Mouse (Mus musculus) hindbrain, embryonic 13.5 days (tissue): ENCODE measurements at regions not wholly inside any gene's neighbourhood (a gene's known extent, or its start where the extent isn't known, plus 50 kb on each side); places are given as distances from the start of the nearest gene placed in this dataset.

Experiments used
- ATAC-seq: fragments of 200-750 bp; cut with Nextera tagmentation; 2 replicates; pipeline ENCODE4 v1.8.0; 2017; ENCODE audit warnings: moderate TSS enrichment; ENCODE audit not compliant: low FRiP score
- H3K27ac ChIP-seq: fragments of 300-500 bp; sonication (generic); 2 replicates; pipeline ENCODE4 v1.5.1; 2015; ENCODE audit warnings: inconsistent platforms, mild to moderate bottlenecking, moderate library complexity
- H3K27me3 ChIP-seq: fragments of 300-500 bp; sonication (generic); 2 replicates; pipeline ENCODE4 v1.6.1; 2015; ENCODE audit warnings: mild to moderate bottlenecking, inconsistent platforms
- H3K36me3 ChIP-seq: fragments of 300-500 bp; sonication (generic); 2 replicates; pipeline ENCODE4 v1.6.1; 2015; ENCODE audit warnings: mild to moderate bottlenecking, inconsistent platforms
- H3K4me1 ChIP-seq: fragments of 300-500 bp; sonication (generic); replicated peaks from 2 replicates; pipeline ENCODE4 v1.6.1; 2015; ENCODE audit warnings: inconsistent platforms
- H3K4me2 ChIP-seq: fragments of 300-500 bp; sonication (generic); 2 replicates; pipeline ENCODE4 v1.6.1; 2015; ENCODE audit warnings: inconsistent platforms, mild to moderate bottlenecking, moderate library complexity
- H3K4me3 ChIP-seq: fragments of 300-500 bp; sonication (generic); 2 replicates; pipeline ENCODE4 v1.5.1; 2015; ENCODE audit warnings: mild to moderate bottlenecking, inconsistent platforms
- H3K9ac ChIP-seq: fragments of 300-500 bp; sonication (generic); 2 replicates; pipeline ENCODE4 v1.6.1; 2015; ENCODE audit warnings: mild to moderate bottlenecking, inconsistent platforms
- H3K9me3 ChIP-seq: fragments of 300-500 bp; sonication (generic); 2 replicates; pipeline ENCODE4 v1.6.1; 2016; ENCODE audit warnings: inconsistent platforms
- WGBS: fragments of 180-500 bp; shearing (Covaris S2); methylation state at CpG from one replicate; pipeline ENCODE4 v1.1.7; 2015; 5-methylcytosine and 5-hydroxymethylcytosine counted together

DNA sequence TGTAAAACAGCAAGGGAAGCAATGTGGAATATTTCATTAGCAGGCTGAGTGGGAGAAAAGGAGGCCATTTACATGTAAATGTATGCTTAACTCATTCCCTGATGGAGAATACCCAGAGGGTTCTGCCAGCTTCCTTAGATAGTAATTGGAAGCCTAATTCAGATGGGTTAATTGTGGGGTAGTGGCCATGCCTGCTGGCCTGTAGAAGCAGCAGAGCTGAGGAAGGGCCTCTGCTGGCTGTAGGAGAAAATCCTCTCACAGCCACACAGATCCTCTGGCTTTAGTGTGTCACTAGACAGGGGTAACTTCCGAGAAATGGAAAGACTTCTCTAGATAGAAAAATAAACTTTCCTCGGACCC lies 1588.7 kb upstream of the Got2 start:
- Histone ChIP-seq H3K36me3 (no peaks in the 10 kb centered on the region), H3K9ac (no peak overlapping the region), H3K27ac (no peak overlapping the region), H3K4me1 (peaks cover 15% of the 10 kb centered on the region), H3K9me3 (no peaks in the 10 kb centered on the region), H3K4me2 (no peak overlapping the region), H3K4me3 (no peak overlapping the region), H3K27me3 (no peaks in the 10 kb centered on the region)
- 70% methylated on average over 2 of the region's 2 CpGs for WGBS
- peak; percentile 68; the same call in 1 of the 2 replicates for ATAC-seq

DNA sequence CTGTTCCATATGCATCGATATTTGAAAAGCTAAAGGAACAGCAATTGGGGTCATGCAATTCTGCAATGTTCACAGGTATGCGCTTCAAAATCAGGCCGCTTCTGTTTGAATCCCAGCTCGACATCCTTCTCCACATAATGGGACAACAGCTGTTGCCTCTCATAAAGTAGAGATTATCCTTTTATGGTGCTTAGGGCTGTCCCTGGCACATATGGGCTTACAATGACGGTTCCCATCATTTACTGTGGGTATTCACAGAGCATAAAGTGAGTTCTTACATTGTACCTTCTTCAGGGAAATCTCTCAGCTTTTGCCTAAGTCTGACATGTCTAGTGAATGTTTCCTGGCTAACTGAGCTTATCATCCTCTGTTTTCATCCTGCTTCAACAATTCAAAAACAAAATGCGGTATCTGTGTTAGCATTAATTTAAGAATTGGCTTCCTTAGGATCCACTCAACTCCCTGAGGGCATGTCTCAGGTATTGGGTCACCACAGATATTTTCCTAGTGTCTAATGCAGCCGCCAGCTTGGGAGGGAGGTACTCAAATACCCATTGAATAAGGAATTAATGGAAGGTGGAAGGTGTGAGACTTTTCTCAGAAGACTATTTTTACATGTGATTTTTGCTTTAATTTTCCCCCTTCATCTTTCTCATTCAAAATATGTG lies 1588.2 kb upstream of the Got2 start:
- H3K4me3 ChIP-seq: no peak overlapping the region
- ATAC-seq: no peak
- H3K4me1 ChIP-seq: peaks cover 15% of the 10 kb centered on the region
- H3K4me2 ChIP-seq: no peak overlapping the region
- H3K9ac ChIP-seq: no peak overlapping the region
- H3K36me3 ChIP-seq: no peaks in the 10 kb centered on the region
- no peaks in the 10 kb centered on the region for H3K27me3 ChIP-seq
- H3K9me3 ChIP-seq: no peaks in the 10 kb centered on the region
- 67% methylated on average over 7 of the region's 7 CpGs for WGBS
- peak overlapping the region; percentile 20; the same call in 1 of the 2 replicates for H3K27ac ChIP-seq

DNA sequence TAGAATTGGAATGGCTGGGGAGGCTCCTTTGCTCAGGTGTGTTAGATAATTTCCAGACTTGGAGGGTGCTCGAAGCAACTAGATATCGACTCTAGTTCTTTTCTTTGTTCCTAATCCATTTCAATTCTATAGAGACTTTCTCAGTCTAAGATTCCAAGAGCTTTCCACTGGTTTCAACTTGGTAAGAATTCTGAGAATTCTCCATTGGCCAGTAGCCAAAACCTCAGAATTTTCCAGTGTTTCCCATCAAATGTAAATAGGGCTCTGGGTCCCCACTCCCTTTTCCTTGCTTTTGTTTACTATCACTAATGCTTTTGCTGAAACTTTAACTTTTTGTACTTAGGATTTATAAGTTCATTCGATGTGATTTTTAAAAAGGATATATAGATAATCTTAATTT lies 1585.0 kb upstream of the Got2 start:
- Histone ChIP-seq H3K9me3 (no peaks in the 10 kb centered on the region), H3K27me3 (no peaks in the 10 kb centered on the region), H3K4me1 (peaks cover 15% of the 10 kb centered on the region), H3K27ac (no peak overlapping the region), H3K4me2 (no peak overlapping the region), H3K4me3 (no peak overlapping the region), H3K9ac (no peak overlapping the region), H3K36me3 (no peaks in the 10 kb centered on the region)
- no peak for ATAC-seq
- WGBS: 85% methylated on average over 3 of the region's 3 CpGs

DNA sequence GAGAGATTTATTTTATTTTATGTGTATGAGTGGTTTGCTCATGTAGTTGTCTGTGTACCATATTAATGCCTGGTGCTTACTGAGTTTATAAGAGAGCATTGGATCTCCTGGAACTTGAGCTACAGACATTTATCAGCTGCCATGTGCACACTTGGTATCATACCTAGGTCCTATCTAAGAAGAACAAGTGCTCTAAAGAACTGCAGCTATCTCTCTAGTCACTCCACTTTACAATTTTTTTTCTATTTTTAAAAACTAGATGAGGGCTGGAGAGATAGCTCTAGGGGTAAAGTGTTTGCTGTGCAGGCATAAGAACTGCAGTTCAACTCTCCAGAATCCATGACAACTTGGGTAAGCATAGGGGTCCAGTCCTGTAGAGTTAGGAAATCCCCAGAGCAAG lies 1573.1 kb upstream of the Got2 start:
- H3K36me3 ChIP-seq: no peaks in the 10 kb centered on the region
- no peaks in the 10 kb centered on the region for H3K27me3 ChIP-seq
- H3K27ac ChIP-seq: no peak overlapping the region
- H3K9ac ChIP-seq: no peak overlapping the region
- no peak overlapping the region for H3K4me2 ChIP-seq
- H3K9me3 ChIP-seq: no peaks in the 10 kb centered on the region
- H3K4me1 ChIP-seq: no peaks in the 10 kb centered on the region
- ATAC-seq: no peak
- H3K4me3 ChIP-seq: no peak overlapping the region

DNA sequence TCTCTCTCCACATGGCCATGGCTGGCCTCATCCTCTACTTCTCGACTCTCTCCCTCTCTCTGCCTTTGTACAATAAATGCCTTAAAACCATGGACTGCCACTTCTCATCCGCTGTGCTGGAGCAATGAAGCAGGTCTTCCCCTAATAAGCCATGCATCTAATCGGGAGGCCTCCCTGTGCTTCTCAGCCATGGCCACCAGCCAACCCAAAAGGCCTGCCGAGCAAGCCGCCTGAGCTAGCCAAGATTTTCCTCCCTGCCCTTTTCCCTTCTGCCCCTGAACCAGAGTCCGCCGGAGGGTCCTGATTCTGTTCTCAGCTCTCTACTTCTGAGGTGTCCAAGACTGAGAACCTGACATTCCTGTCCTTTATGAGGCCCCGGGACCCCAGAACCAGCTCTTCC lies 1559.3 kb upstream of the Got2 start:
- Histone ChIP-seq H3K9ac (no peak overlapping the region), H3K4me2 (no peak overlapping the region), H3K27me3 (no peaks in the 10 kb centered on the region), H3K4me1 (no peaks in the 10 kb centered on the region), H3K4me3 (no peak overlapping the region), H3K36me3 (no peaks in the 10 kb centered on the region), H3K27ac (no peak overlapping the region), H3K9me3 (no peaks in the 10 kb centered on the region)
- ATAC-seq: no peak
- WGBS: 91% methylated on average over 8 of the region's 8 CpGs

DNA sequence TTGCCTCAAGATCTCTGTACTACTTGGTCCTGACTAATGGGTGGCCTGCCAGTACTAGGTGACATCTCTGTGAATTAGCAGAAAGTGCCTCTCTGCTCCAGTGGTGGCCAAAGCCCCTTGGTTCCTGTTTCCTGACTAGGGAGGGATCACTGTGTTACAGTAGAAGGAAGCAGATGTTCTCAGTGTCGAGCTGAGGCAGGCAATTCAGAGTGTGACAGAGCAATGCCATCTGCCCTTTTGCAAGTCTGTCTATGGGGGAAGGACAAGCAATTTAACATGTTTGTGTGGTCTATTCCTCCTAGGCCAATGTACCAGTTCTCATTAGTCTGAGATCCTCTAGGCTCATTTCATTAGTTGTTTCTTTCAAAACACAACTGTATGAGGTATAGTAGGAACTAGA lies 1553.1 kb upstream of the Got2 start:
- no peak overlapping the region for H3K9ac ChIP-seq
- no peak for ATAC-seq
- no peaks in the 10 kb centered on the region for H3K36me3 ChIP-seq
- 63% methylated on average over 1 of the region's 1 CpGs for WGBS
- H3K4me2 ChIP-seq: no peak overlapping the region
- H3K27me3 ChIP-seq: no peaks in the 10 kb centered on the region
- H3K4me3 ChIP-seq: no peak overlapping the region
- no peaks in the 10 kb centered on the region for H3K4me1 ChIP-seq
- no peak overlapping the region for H3K27ac ChIP-seq
- no peaks in the 10 kb centered on the region for H3K9me3 ChIP-seq

DNA sequence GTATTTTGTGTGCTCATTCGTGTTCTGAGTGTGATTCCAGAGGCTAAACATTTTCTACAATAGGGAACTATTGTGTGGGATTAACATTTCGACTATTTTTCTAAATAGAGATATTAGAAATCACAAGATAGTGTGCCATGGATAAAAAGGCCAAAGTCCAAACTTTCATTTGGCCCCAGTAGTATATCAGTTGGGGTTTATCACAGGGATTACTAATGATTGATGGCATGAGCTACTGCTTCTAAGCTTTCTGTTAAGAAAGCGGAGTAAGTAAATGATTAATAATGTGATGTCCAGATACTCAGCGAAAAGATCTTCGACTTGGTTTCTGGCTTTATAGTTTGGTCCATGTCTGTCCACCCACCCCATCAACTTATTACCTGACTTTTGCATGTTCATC lies 1545.2 kb upstream of the Got2 start:
- no peak overlapping the region for H3K27ac ChIP-seq
- H3K4me1 ChIP-seq: no peaks in the 10 kb centered on the region
- no peak overlapping the region for H3K4me3 ChIP-seq
- ATAC-seq: no peak
- H3K4me2 ChIP-seq: no peak overlapping the region
- H3K27me3 ChIP-seq: no peaks in the 10 kb centered on the region
- H3K9me3 ChIP-seq: no peaks in the 10 kb centered on the region
- H3K9ac ChIP-seq: no peak overlapping the region
- WGBS: 91% methylated on average over 5 of the region's 5 CpGs
- H3K36me3 ChIP-seq: no peaks in the 10 kb centered on the region

DNA sequence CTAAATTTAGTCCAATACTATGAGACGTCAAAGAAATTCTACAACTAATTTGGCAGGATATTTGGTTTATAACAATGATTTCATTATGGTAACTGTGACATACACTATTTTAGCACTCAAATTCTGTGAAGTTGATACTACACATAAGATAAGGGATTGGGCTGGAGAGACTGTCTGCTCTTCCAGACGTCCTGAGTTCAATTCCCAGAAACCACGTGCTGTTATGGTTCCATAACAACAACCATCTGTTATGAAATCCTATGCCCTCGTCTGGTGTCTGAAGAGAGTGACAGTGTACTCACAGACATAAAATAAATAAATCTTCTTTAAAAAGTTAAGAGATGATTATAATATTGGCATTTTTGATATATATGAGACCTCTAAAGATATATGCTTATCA lies 1543.1 kb upstream of the Got2 start:
- Histone ChIP-seq H3K4me2 (no peak overlapping the region), H3K36me3 (no peaks in the 10 kb centered on the region), H3K27me3 (no peaks in the 10 kb centered on the region), H3K9ac (no peak overlapping the region), H3K4me1 (no peaks in the 10 kb centered on the region), H3K9me3 (no peaks in the 10 kb centered on the region), H3K27ac (no peak overlapping the region), H3K4me3 (no peak overlapping the region)
- 83% methylated on average over 4 of the region's 4 CpGs for WGBS
- no peak for ATAC-seq

DNA sequence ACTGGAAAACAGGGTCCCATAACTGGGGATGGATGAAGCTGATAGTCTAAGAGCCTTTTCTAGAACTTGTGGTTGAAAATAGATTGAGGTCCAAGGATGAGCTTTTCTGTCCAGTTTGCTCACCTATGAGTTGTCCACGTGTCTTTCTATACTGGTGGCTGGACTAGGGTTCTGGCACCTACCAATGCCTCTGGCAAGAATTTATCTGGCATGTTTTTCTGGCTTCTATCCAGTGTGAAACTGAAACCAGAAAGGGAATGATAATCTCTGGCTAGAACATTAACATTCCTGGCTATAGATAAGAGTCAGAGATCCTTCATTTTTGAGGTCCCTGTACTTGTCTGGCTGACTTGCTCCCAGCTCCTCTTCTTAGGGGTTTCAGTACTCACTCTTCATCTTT lies 1534.0 kb upstream of the Got2 start:
- ATAC-seq: no peak
- Histone ChIP-seq H3K4me2 (no peak overlapping the region), H3K9me3 (no peaks in the 10 kb centered on the region), H3K27ac (no peak overlapping the region), H3K4me1 (no peaks in the 10 kb centered on the region), H3K27me3 (no peaks in the 10 kb centered on the region), H3K36me3 (no peaks in the 10 kb centered on the region), H3K9ac (no peak overlapping the region), H3K4me3 (no peak overlapping the region)
- 89% methylated on average over 1 of the region's 1 CpGs for WGBS

DNA sequence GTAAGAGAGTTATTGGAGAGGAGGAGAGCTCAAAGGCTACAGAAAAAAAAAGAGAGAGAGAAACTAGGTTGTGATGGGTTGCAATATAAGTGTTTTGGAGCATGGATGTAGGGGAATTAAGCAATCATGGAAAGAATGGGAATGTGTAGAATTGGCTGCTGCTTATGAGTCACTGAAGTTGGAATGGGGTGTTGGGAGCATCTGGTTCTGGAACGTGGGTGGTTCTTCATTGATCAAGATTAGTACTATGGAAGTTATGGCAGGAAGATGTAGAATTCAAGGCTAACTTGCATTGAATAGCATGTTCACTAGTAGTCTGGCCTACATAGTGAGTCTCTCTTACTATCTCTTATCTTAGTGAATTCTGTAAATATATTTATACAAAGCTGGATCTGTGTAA lies 1526.4 kb upstream of the Got2 start:
- no peak for ATAC-seq
- WGBS: 74% methylated on average over 1 of the region's 1 CpGs
- Histone ChIP-seq H3K4me3 (no peak overlapping the region), H3K9me3 (no peaks in the 10 kb centered on the region), H3K27ac (no peak overlapping the region), H3K4me2 (no peak overlapping the region), H3K36me3 (no peaks in the 10 kb centered on the region), H3K4me1 (no peaks in the 10 kb centered on the region), H3K27me3 (no peaks in the 10 kb centered on the region), H3K9ac (no peak overlapping the region)

DNA sequence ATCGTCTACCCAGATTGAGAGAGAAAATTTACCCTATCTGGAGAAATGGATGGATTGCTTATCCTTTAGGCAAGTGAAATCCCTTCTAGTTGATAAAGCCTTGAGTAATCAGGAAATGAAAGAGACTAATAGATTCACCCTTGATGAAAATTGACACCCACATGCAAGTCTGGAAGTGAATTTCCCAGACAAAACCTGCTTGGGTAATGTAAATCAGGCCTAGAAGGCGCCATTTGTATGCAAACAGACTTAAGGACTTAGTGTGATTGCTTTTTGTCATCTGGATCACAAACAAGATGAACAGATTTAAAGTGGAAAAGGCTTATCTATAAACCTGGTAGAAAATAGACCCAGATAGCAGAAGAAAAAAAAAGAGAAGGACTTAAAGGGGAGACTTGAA lies 1515.0 kb upstream of the Got2 start:
- ATAC-seq: no peak
- Histone ChIP-seq H3K36me3 (no peaks in the 10 kb centered on the region), H3K27me3 (no peaks in the 10 kb centered on the region), H3K4me1 (no peaks in the 10 kb centered on the region), H3K9me3 (no peaks in the 10 kb centered on the region), H3K9ac (no peak overlapping the region), H3K27ac (no peak overlapping the region), H3K4me2 (no peak overlapping the region), H3K4me3 (no peak overlapping the region)
- WGBS: 69% methylated on average over 2 of the region's 2 CpGs

DNA sequence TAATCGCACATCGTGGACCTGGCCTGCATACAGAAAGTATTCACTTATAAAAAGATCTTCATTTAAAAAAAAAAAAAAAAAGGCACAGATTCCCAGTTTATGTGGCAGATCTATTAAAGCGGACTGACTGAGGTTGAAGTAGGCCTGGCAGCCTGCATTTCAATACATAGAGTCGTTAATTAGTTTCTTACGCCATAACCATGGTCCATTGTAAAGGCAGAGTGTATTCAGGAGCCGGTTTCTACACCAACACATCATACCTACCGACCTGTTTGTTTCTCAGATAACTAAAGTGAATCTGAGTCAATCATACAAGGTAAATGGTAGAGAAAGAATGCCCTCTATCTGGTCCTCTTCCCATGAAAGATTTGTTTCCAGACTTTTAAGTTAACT lies 1509.0 kb upstream of the Got2 start:
- Histone ChIP-seq H3K4me2 (no peak overlapping the region), H3K27me3 (no peaks in the 10 kb centered on the region), H3K36me3 (no peaks in the 10 kb centered on the region), H3K4me3 (no peak overlapping the region), H3K9me3 (no peaks in the 10 kb centered on the region), H3K4me1 (no peaks in the 10 kb centered on the region; the same call in 1 of the 2 replicates), H3K9ac (no peak overlapping the region), H3K27ac (no peak overlapping the region; the same call in 1 of the 2 replicates)
- WGBS: 22% methylated on average over 7 of the region's 7 CpGs
- peak; percentile 39; the same call in 1 of the 2 replicates for ATAC-seq

DNA sequence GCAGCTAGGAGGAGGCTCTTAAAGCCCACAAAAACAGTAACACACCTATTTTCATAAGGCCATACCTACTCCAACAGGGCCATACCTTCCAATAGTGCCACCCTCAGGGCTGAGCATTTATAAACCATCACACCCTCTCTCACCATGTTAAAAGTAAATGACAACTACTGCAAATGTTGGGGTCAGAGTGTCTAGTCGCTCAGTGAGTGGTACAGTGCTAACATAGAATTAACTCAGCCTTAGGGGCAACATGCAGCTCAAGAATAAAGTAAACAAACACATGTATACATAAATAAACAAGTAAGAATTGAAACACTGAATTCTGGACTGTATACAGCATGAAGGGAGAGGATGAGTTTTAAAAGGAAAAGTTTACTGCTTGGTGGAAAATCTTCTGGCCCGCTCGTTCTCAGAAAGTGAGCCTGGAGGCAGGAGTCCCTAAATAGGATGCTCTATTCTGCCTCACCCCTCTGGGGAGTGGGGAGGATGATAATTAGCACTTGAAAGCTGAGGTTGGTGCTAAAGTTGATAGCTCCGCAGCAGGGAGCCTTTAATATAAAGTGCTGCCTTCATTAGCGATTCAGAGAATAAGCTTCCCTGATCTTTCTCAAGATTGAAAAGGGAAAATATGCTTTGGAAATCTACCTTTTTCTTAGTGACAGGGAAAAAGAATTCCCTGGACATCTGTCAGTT lies 1508.4 kb upstream of the Got2 start:
- no peaks in the 10 kb centered on the region for H3K9me3 ChIP-seq
- H3K27ac ChIP-seq: peak overlapping the region; percentile 19
- no peak overlapping the region for H3K9ac ChIP-seq
- WGBS: 16% methylated on average over 5 of the region's 5 CpGs
- no peak overlapping the region for H3K4me2 ChIP-seq
- no peaks in the 10 kb centered on the region for H3K27me3 ChIP-seq
- ATAC-seq: peak; percentile 63
- H3K4me1 ChIP-seq: no peaks in the 10 kb centered on the region; the same call in 1 of the 2 replicates
- no peaks in the 10 kb centered on the region for H3K36me3 ChIP-seq
- no peak overlapping the region for H3K4me3 ChIP-seq
